Mouse (Mus musculus) liver, embryonic 14.5 days (tissue): ENCODE measurements at regions not wholly inside any gene's neighbourhood (a gene's known extent, or its start where the extent isn't known, plus 50 kb on each side); places are given as distances from the start of the nearest gene placed in this dataset.

Source experiments
- ATAC-seq: fragments of 200-750 bp; cut with Nextera tagmentation; 2 replicates; pipeline ENCODE4 v1.8.0; 2017; ENCODE audit warnings: moderate number of reproducible peaks, mild to moderate bottlenecking, moderate library complexity; ENCODE audit not compliant: insufficient read depth
- DNase-seq, 3 experiments: peaks; one replicate each; pipeline ENCODE4 v3.0.0-alpha.2; 2012 to 2013; ENCODE audit warnings: low read depth in 3 of 3, low spot score in 3 of 3
- H3K27ac ChIP-seq: fragments of 300-500 bp; sonication (generic); 2 replicates; pipeline ENCODE4 v1.5.1; 2014; ENCODE audit warnings: moderate library complexity, mild to moderate bottlenecking, control low read depth, inconsistent platforms
- H3K27me3 ChIP-seq: fragments of 300-500 bp; sonication (generic); 2 replicates; pipeline ENCODE4 v1.6.1; 2014; ENCODE audit warnings: mild to moderate bottlenecking, low read length, moderate library complexity; ENCODE audit not compliant: control insufficient read depth, insufficient read depth
- H3K36me3 ChIP-seq: fragments of 300-500 bp; sonication (generic); replicated peaks from 2 replicates; pipeline ENCODE4 v1.6.1; 2014; ENCODE audit warnings: low read depth; ENCODE audit not compliant: control insufficient read depth, insufficient read depth
- H3K4me1 ChIP-seq, 2 experiments: fragments of 200-500 bp in 1 of 2; fragments of 300-500 bp in 1 of 2; sonication (generic) in 1 of 2; replicated peaks; 2 replicates each; pipeline ENCODE4 v1.6.1; 2012 to 2014; ENCODE audit warnings: antibody characterized with exemption in 1 of 2, inconsistent platforms in 1 of 2, low read length in 1 of 2; ENCODE audit not compliant: control insufficient read depth in 2 of 2, insufficient read depth in 2 of 2
- H3K4me2 ChIP-seq: fragments of 300-500 bp; sonication (generic); 2 replicates; pipeline ENCODE4 v1.6.1; 2014; ENCODE audit warnings: low read depth, mild to moderate bottlenecking, control low read depth, moderate library complexity
- H3K4me3 ChIP-seq, 2 experiments: fragments of 200-500 bp in 1 of 2; fragments of 300-500 bp in 1 of 2; sonication (generic) in 1 of 2; 2 replicates each; pipeline ENCODE4 v1.5.1; 2012 to 2014; ENCODE audit warnings: low read depth in 2 of 2, low read length in 2 of 2, mild to moderate bottlenecking in 2 of 2, control low read depth in 1 of 2, inconsistent platforms in 1 of 2, moderate library complexity in 1 of 2; ENCODE audit not compliant: insufficient read depth in 1 of 2
- H3K9ac ChIP-seq: fragments of 300-500 bp; sonication (generic); replicated peaks from 2 replicates; pipeline ENCODE4 v1.6.1; 2014; ENCODE audit warnings: mild to moderate bottlenecking, control low read depth, moderate library complexity
- H3K9me3 ChIP-seq: fragments of 300-500 bp; sonication (generic); 2 replicates; pipeline ENCODE4 v1.6.1; 2016; ENCODE audit warnings: low read length, mixed read lengths; ENCODE audit not compliant: control insufficient read depth
- CTCF ChIP-seq: IDR thresholded peaks from 2 replicates; pipeline ENCODE4 v1.5.1; 2016; ENCODE audit warnings: antibody characterized with exemption, low read depth, control low read depth
- EP300 ChIP-seq: IDR thresholded peaks from 2 replicates; pipeline ENCODE4 v1.6.1; 2016; ENCODE audit warnings: antibody characterized with exemption, low read depth
- WGBS: fragments of 180-500 bp; shearing (Covaris S2); extraction: QIAGEN DNeasy Blood & Tissue Kit; methylation state at CpG from one replicate; pipeline ENCODE4 v1.1.7; 2014; ENCODE audit not compliant: insufficient replicate concordance; 5-methylcytosine and 5-hydroxymethylcytosine counted together

DNA sequence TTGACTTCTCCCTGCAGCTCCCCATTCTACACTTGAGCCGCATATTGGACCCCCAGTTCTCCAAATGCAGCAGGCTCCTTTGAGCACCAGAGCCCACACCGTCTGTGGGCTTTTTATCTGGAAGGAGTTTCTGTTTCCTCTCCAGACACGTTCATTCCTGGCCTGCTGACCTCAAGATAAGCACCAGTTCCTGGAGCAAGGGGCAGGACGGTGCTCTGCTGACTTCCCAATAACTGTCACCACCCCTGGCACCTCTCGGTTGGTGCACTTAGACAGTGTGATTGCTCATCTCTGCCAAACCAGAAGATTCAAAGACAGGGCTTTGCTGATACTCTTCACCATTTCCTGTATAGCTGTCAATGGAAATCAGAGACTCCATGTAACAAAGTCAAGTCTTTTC, 119.1 kb upstream of the Il6 start:
- DNase-seq = peak; percentile 41 to 50 (median 42)
- Histone ChIP-seq H3K36me3 (no peaks in the 10 kb centered on the region), H3K9me3 (no peaks in the 10 kb centered on the region), H3K4me3 (no peak overlapping the region), H3K4me2 (peak overlapping the region; percentile 24; the same call in 1 of the 2 replicates), H3K27ac (no peak overlapping the region), H3K9ac (no peak overlapping the region), H3K4me1 (peaks cover 5 to 16% of the 10 kb centered on the region in 2 experiments), H3K27me3 (no peaks in the 10 kb centered on the region)
- no peak for TF ChIP-seq CTCF
- TF ChIP-seq EP300 = peak; percentile 48
- WGBS = 6% methylated on average over 5 of the region's 5 CpGs
- peak; percentile 70 for ATAC-seq

DNA sequence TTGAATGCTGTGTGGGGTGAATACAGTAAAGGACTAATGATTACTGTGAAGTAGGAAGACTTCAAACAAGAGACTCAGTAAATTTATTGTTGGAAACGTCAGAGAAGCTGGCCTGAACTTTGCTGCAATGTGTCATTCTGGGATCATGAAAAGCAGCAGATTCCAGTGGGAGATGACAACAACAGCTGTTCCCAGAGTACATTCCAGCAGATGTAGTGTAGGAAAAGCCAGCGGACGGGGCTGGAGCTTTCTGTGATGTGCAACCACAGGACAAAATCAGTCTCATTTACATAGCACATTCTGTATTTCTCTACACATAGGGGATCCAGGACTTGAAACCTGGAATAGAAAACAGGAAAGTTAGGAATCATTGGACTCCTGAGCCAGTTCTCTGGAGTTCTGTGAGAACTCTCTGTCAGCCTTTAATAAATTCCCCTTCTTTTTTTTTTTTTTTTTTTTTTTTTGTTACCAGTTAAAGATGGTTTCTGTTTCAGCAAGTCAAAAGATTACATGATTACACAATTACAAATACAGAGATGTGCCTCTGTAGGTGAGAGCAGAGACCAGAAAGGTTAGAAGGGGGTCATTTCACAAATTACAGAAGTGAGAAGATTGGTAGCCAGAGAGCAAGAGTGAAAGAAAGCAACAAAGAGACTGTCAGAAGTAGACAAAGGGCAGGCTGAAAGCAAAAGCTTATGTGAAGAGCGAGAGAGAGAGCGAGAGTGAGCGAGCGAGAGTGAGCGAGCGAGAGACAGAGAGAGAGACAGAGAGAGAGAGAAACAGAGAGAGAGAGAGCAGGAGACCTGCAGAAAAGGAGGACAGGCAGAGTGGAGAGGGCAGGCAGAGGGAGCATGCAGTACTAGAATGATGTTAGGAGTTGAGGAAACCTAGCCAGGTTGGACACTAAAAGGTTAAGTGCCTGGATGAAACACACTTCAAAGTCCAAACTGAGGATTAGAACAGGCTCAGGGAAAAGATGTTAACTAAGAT, 118.0 kb upstream of the Il6 start:
- Histone ChIP-seq H3K36me3 (no peaks in the 10 kb centered on the region), H3K9me3 (no peaks in the 10 kb centered on the region), H3K9ac (no peak overlapping the region), H3K27me3 (no peaks in the 10 kb centered on the region), H3K4me2 (no peak overlapping the region), H3K4me3 (no peak overlapping the region), H3K27ac (no peak overlapping the region), H3K4me1 (peaks cover 5 to 16% of the 10 kb centered on the region in 2 experiments)
- DNase-seq = no peak
- WGBS = 66% methylated on average over 9 of the region's 9 CpGs
- no peak for ATAC-seq
- TF ChIP-seq EP300 (no peak), CTCF (no peak)

- Histone ChIP-seq H3K27ac (no peak overlapping the region), H3K4me3 (no peak overlapping the region), H3K9me3 (no peaks in the 10 kb centered on the region), H3K27me3 (no peaks in the 10 kb centered on the region), H3K4me2 (no peak overlapping the region), H3K9ac (no peak overlapping the region), H3K36me3 (no peaks in the 10 kb centered on the region), H3K4me1 (peaks cover 5 to 20% of the 10 kb centered on the region in 2 experiments)
- DNase-seq (no peak), ATAC-seq (no peak)
- no peak for TF ChIP-seq EP300
- no peak for TF ChIP-seq CTCF
Observed at GRCm38 (mm10) chr5:29897617-29898016, 115.3 kb upstream of the Il6 start.

DNA sequence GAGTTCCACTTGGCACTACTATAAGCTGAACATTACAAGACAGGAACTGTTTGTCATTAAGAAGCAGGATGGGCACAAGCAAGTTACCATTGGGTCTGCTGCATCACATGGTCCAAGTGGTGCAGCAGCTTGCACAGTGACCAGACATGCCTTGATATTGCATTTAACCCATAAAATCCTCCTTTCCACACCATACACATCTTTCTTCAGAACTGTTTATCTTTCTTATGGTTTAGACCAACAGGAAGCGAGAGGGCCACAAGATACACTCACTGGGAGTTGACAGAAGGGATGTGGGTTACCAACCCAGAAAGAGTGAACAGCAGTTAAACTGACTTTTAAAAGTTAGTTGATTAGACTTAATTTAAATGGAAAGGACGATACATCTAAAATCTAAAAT, 111.2 kb upstream of the Il6 start:
- no peak overlapping the region for H3K27ac ChIP-seq
- 14% methylated on average over 2 of the region's 2 CpGs for WGBS
- no peak for TF ChIP-seq CTCF
- TF ChIP-seq EP300 = no peak

DNA sequence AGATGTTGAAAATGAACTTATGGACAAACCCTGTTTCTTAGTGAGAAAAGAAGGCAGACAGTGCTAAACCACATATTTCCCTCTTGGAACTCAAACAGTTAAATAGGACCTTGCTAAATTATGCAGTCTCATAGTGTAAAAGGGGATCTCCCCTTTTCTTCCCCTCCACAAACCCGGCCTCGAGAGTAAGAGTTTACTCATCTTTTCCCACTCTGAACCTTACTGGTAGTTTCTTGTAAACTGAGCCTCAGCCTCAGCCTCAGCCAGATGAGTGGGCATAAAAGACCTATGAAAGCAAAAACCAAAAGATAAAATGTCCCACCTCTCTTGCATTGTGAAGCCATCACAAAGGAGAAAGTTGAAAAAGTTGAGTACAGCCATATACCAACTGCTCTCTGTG, 92.6 kb upstream of the Il6 start:
- Histone ChIP-seq H3K4me1 (peaks cover under 1 to 4% of the 10 kb centered on the region in 2 experiments), H3K9me3 (no peaks in the 10 kb centered on the region), H3K36me3 (no peaks in the 10 kb centered on the region), H3K9ac (no peak overlapping the region), H3K4me2 (no peak overlapping the region), H3K27ac (no peak overlapping the region), H3K4me3 (no peak overlapping the region), H3K27me3 (no peaks in the 10 kb centered on the region)
- DNase-seq (no peak), ATAC-seq (no peak)
- TF ChIP-seq EP300 = no peak
- 32% methylated on average over 2 of the region's 2 CpGs for WGBS

More for the DNA sequence above, 111.2 kb upstream of the Il6 start:
- DNase-seq = no peak
- Histone ChIP-seq H3K9ac (no peak overlapping the region), H3K36me3 (no peaks in the 10 kb centered on the region), H3K9me3 (no peaks in the 10 kb centered on the region), H3K4me2 (no peak overlapping the region), H3K4me1 (peaks cover 0 to 4% of the 10 kb centered on the region in 2 experiments; a peak in 2 of 4 replicates), H3K4me3 (no peak overlapping the region), H3K27me3 (no peaks in the 10 kb centered on the region)
- no peak for ATAC-seq
